Mouse (Mus musculus): ENCODE measurements around the gene Rps18. TPM values are rescaled to one million over a fixed set of nuclear protein-coding genes. Genes with fewer than 3 reads are reported as not detected.

The Rps18 gene
- total and polyA plus RNA-seq, 2 experiments = 252 to 1,933 TPM

DNA sequence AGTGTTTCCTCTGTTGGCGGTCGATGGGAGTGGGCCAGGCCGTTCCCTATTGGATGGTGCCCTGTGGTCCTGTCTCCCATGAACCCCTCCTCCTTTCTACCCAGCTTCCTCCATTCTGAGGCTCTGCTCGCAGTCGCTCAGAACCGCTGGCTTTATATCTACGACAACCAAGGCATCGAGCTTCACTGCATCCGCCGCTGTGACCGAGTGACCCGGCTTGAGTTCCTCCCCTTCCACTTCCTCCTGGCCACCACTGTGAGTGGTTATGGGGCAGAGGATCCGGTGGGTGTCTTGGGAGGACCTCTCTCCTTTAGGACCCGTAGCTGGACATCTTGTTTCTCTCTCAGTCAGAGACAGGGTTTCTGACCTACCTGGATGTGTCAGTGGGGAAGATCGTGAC lies 12.3 kb downstream of the Rps18 start:
- Histone ChIP-seq H3K9ac (ENCODE audit: low read depth, low read length) (no peak overlapping the region), H3K4me3 (ENCODE audit: insufficient read depth, low read depth, low read length) (no peak overlapping the region), H3K4me1 (ENCODE audit: control insufficient read depth, insufficient read depth, low read length) (peaks cover 10% of the 10 kb centered on the region; the same call in 1 of the 2 replicates), H3K79me2 (ENCODE audit: control insufficient read depth, insufficient read depth, low read length) (peaks cover 11% of the 10 kb centered on the region; the same call in 1 of the 2 replicates), H3K27me3 (ENCODE audit: control insufficient read depth, insufficient read depth, low read length) (no peaks in the 10 kb centered on the region), H3K27ac (replicated peaks; ENCODE audit: insufficient read depth, low read depth, low read length) (no peak overlapping the region), H3K36me3 (ENCODE audit: control insufficient read depth, insufficient read depth, low read length) (peaks cover 1% of the 10 kb centered on the region; the same call in 1 of the 2 replicates)
- 91% methylated on average over 15 of the region's 15 CpGs for WGBS
- TF ChIP-seq POLR2A (IDR thresholded peaks at IDR 0.05; ENCODE audit: extremely low read depth, insufficient read depth, low read length) (no peak), CTCF (IDR thresholded peaks at IDR 0.05; ENCODE audit: low read depth, low read length) (no peak)
- DNase-seq (ENCODE audit: extremely low read depth, low read depth, low spot score) = no peak

DNA sequence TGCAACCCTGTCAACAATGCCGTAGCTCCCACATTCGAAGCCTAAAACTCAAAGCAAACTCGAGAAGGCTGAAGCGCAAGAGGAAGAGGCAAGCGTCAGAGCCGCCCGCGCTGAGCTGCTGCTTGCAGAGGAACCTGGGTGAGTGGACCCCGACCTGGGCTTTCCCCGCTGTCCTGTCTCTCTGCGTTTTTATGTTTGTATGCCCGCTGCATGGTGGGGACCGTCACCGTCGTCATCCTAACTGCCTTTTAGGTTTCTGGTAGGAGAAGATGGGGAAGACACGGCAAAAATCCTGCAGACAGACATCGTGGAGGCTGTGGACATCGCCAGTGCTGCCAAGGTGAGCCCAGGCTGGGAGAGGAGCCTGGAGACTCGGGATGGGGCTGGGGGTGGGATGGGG lies 14.4 kb downstream of the Rps18 start:
- Histone ChIP-seq H3K27ac (replicated peaks; ENCODE audit: insufficient read depth, low read depth, low read length) (no peak overlapping the region), H3K9ac (ENCODE audit: low read depth, low read length) (peak overlapping the region; percentile 85), H3K79me2 (ENCODE audit: control insufficient read depth, insufficient read depth, low read length) (peaks cover 11% of the 10 kb centered on the region; the same call in 1 of the 2 replicates), H3K4me3 (ENCODE audit: insufficient read depth, low read depth, low read length) (peak overlapping the region; percentile 97), H3K4me1 (ENCODE audit: control insufficient read depth, insufficient read depth, low read length) (peaks cover 10% of the 10 kb centered on the region; the same call in 1 of the 2 replicates), H3K27me3 (ENCODE audit: control insufficient read depth, insufficient read depth, low read length) (no peaks in the 10 kb centered on the region), H3K36me3 (ENCODE audit: control insufficient read depth, insufficient read depth, low read length) (peaks cover 1% of the 10 kb centered on the region; the same call in 1 of the 2 replicates)
- TF ChIP-seq CTCF (IDR thresholded peaks at IDR 0.05; ENCODE audit: low read depth, low read length) (no peak), POLR2A (IDR thresholded peaks at IDR 0.05; ENCODE audit: extremely low read depth, insufficient read depth, low read length) (no peak)
- DNase-seq (ENCODE audit: extremely low read depth, low read depth, low spot score) = no peak
- 50% methylated on average over 19 of the region's 19 CpGs for WGBS

DNA sequence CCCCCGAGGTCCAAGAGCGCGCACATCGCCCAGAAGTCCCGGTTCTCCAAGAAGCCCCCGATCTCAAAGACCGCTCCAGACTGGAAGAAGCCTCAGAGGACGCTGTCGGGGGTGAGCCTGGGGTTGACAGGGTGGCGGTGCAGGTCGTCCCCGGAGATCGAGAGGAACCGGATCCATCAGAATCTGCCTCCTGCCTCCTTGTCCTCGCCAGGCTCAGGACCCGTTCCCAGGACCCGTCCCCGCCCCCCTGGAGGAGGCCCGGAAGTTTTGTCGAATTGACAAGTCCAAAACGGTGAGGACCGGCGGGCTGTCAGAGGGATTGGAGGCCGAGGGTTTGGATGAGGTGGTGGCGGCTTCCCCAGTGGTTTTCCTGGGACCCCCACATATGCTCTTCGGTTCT lies 14.8 kb downstream of the Rps18 start:
- Histone ChIP-seq H3K27ac (replicated peaks; ENCODE audit: insufficient read depth, low read depth, low read length) (no peak overlapping the region), H3K9ac (ENCODE audit: low read depth, low read length) (peak overlapping the region; percentile 85), H3K27me3 (ENCODE audit: control insufficient read depth, insufficient read depth, low read length) (no peaks in the 10 kb centered on the region), H3K36me3 (ENCODE audit: control insufficient read depth, insufficient read depth, low read length) (peaks cover 1% of the 10 kb centered on the region; the same call in 1 of the 2 replicates), H3K79me2 (ENCODE audit: control insufficient read depth, insufficient read depth, low read length) (peaks cover 11% of the 10 kb centered on the region; the same call in 1 of the 2 replicates), H3K4me3 (ENCODE audit: insufficient read depth, low read depth, low read length) (peak overlapping the region; percentile 97), H3K4me1 (ENCODE audit: control insufficient read depth, insufficient read depth, low read length) (peaks cover 10% of the 10 kb centered on the region; the same call in 1 of the 2 replicates)
- no peak for DNase-seq (ENCODE audit: extremely low read depth, low read depth, low spot score)
- WGBS = 2% methylated on average over 26 of the region's 26 CpGs
- no peak for TF ChIP-seq POLR2A (IDR thresholded peaks at IDR 0.05; ENCODE audit: extremely low read depth, insufficient read depth, low read length)
- TF ChIP-seq CTCF (IDR thresholded peaks at IDR 0.05; ENCODE audit: low read depth, low read length) = no peak

DNA sequence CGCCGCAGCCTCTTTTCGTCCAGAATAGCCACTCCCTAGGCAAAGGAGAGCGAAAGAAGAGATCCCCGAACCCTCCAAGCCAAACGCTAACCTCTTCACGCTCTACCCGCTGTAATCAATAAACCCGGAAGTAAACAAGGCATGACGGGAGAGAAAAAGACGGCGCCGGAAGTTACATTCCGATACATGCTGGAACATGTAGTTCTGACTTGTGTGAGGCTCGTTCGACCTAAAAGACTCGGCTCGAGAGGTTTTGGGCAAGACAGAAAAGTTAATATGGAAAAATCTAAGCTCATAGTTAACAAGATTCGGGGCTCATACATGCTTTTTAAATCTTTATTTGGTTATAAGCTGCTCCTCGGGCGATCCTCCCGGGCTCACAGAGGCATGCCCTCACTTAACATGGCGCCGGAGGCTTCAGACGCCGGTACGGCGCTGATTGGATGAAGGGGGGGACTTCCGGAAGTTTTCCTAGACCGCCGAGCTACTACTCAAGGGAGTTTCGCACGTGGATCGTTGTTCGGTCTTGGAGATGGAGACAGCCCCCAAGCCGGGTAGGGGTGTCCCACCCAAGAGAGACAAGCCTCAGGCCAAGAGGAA lies 15.5 kb downstream of the Rps18 start, which contains the start of the genes Pfdn6 and Wdr46:
Pfdn6 (minus strand) TSS at position 138 of the 600 bp plus-strand sequence.
Wdr46 (plus strand) TSS at position 455 of the 600 bp plus-strand sequence.
- Histone ChIP-seq H3K4me3 (ENCODE audit: insufficient read depth, low read depth, low read length) (peak within 1 kb of the TSS; percentile 97), H3K4me1 (ENCODE audit: control insufficient read depth, insufficient read depth, low read length) (peaks cover 10% of the 10 kb centered on the region; the same call in 1 of the 2 replicates), H3K9ac (ENCODE audit: low read depth, low read length) (peak within 1 kb of the TSS; percentile 89), H3K36me3 (ENCODE audit: control insufficient read depth, insufficient read depth, low read length) (peaks cover 1% of the 10 kb centered on the region; the same call in 1 of the 2 replicates), H3K27me3 (ENCODE audit: control insufficient read depth, insufficient read depth, low read length) (no peaks in the 10 kb centered on the region), H3K79me2 (ENCODE audit: control insufficient read depth, insufficient read depth, low read length) (peaks cover 11% of the 10 kb centered on the region; the same call in 1 of the 2 replicates), H3K27ac (replicated peaks; ENCODE audit: insufficient read depth, low read depth, low read length) (peak within 1 kb of the TSS; percentile 64)
- WGBS = under 1% methylated on average over 36 of the region's 36 CpGs
- DNase-seq (ENCODE audit: extremely low read depth, low read depth, low spot score) = peak; percentile 91
- TF ChIP-seq CTCF (IDR thresholded peaks at IDR 0.05; ENCODE audit: low read depth, low read length) (no peak), POLR2A (IDR thresholded peaks at IDR 0.05; ENCODE audit: extremely low read depth, insufficient read depth, low read length) (0 out of 2 replicates have a peak, but pooled peaks have one; percentile 12)

DNA sequence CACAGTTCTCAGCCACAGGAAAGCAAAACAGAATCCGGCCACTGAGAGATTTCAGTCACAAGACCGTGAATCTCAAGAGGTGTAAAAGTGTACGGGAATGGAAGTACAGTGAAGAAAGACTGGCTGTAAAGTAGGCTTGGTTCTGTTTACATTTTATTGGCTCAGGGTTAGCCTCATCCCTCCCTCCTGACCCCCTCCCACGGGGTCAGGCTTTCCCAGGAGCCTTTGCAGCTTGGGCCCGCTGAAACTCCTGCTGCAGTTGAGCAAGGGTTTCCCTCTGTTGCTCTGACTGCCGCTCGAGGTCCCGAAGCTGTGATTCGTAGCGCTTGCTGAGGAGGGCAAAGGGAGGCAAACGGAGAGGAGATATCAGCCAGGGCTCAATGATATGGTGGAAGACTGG lies 17.0 kb downstream of the Rps18 start:
- TF ChIP-seq CTCF (IDR thresholded peaks at IDR 0.05; ENCODE audit: low read depth, low read length) (no peak), POLR2A (IDR thresholded peaks at IDR 0.05; ENCODE audit: extremely low read depth, insufficient read depth, low read length) (no peak)
- 44% methylated on average over 11 of the region's 11 CpGs for WGBS
- Histone ChIP-seq H3K27ac (replicated peaks; ENCODE audit: insufficient read depth, low read depth, low read length) (no peak overlapping the region), H3K36me3 (ENCODE audit: control insufficient read depth, insufficient read depth, low read length) (no peaks in the 10 kb centered on the region; the same call in 1 of the 2 replicates), H3K9ac (ENCODE audit: low read depth, low read length) (no peak overlapping the region), H3K4me3 (ENCODE audit: insufficient read depth, low read depth, low read length) (no peak overlapping the region), H3K4me1 (ENCODE audit: control insufficient read depth, insufficient read depth, low read length) (peaks cover 10% of the 10 kb centered on the region; the same call in 1 of the 2 replicates), H3K27me3 (ENCODE audit: control insufficient read depth, insufficient read depth, low read length) (no peaks in the 10 kb centered on the region), H3K79me2 (ENCODE audit: control insufficient read depth, insufficient read depth, low read length) (peaks cover 11% of the 10 kb centered on the region; the same call in 1 of the 2 replicates)
- DNase-seq (ENCODE audit: extremely low read depth, low read depth, low spot score) = no peak

Measured in liver, adult 2 months (tissue).